Mouse (Mus musculus) midbrain, embryonic 16.5 days (tissue): ENCODE data around the gene Cacna2d4. TPM values are rescaled to one million over a fixed set of nuclear protein-coding genes. Genes with fewer than 3 reads are reported as not detected.
A peak's percentile ranks its signal among the peaks of the same experiment; 100 is the strongest.

Experiments
- ATAC-seq: fragments of 200-750 bp; cut with Nextera tagmentation; 2 replicates; pipeline ENCODE4 v1.8.0; 2017; ENCODE audit warnings: moderate TSS enrichment
- H3K27ac ChIP-seq: fragments of 300-500 bp; sonication (generic); 2 replicates; pipeline ENCODE4 v1.5.1; 2014; ENCODE audit warnings: mild to moderate bottlenecking, low read length, mixed read lengths
- H3K27me3 ChIP-seq: fragments of 300-500 bp; sonication (generic); 2 replicates; pipeline ENCODE4 v1.6.1; 2014; ENCODE audit warnings: low read depth, low read length, mixed read lengths; ENCODE audit not compliant: control insufficient read depth, insufficient read depth
- H3K36me3 ChIP-seq: fragments of 300-500 bp; sonication (generic); 2 replicates; pipeline ENCODE4 v1.6.1; 2014; ENCODE audit warnings: mild to moderate bottlenecking, low read length, moderate library complexity, mixed read lengths; ENCODE audit not compliant: control insufficient read depth, insufficient read depth
- H3K4me1 ChIP-seq: fragments of 300-500 bp; sonication (generic); 2 replicates; pipeline ENCODE4 v1.6.1; 2014; ENCODE audit warnings: mild to moderate bottlenecking, low read length, mixed read lengths; ENCODE audit not compliant: control insufficient read depth, insufficient read depth
- H3K4me2 ChIP-seq: fragments of 300-500 bp; sonication (generic); 2 replicates; pipeline ENCODE4 v1.6.1; 2014; ENCODE audit warnings: mild to moderate bottlenecking, low read length, mixed read lengths
- H3K4me3 ChIP-seq: fragments of 300-500 bp; sonication (generic); 2 replicates; pipeline ENCODE4 v1.5.1; 2014; ENCODE audit warnings: low read depth, mild to moderate bottlenecking, low read length, moderate library complexity, mixed read lengths
- H3K9ac ChIP-seq: fragments of 300-500 bp; sonication (generic); 2 replicates; pipeline ENCODE4 v1.6.1; 2014; ENCODE audit warnings: low read depth, low read length, mixed read lengths
- H3K9me3 ChIP-seq: fragments of 300-500 bp; sonication (generic); replicated peaks from 2 replicates; pipeline ENCODE4 v1.6.1; 2014; ENCODE audit warnings: mild to moderate bottlenecking, low read length, mixed read lengths; ENCODE audit not compliant: control insufficient read depth, poor library complexity, severe bottlenecking
- WGBS: fragments of 180-500 bp; shearing (Covaris S2); extraction: QIAGEN DNeasy Blood & Tissue Kit; methylation state at CpG from one replicate; pipeline ENCODE4 v1.1.7; 2014; 5-methylcytosine and 5-hydroxymethylcytosine counted together
- polyA plus RNA-seq: library from polyadenylated mRNA; unstranded; fragments of >200 nt; fragmentation: Nextera tagmentation; extraction: Ambion mirVana; gene quantifications from 2 replicates; pipeline ENCODE4 v1.2.1, GENCODE M21; 2015

Cacna2d4 gene
- polyA plus RNA-seq, 1 experiment from 2014 or later, result 0.63 TPM

GRCm38 (mm10) chr6:119333202-119333601 is 96.9 kb downstream of the Cacna2d4 start:
- Histone ChIP-seq H3K9me3 (no peaks in the 10 kb centered on the region), H3K4me2 (no peak overlapping the region), H3K36me3 (no peaks in the 10 kb centered on the region), H3K27ac (no peak overlapping the region), H3K27me3 (no peaks in the 10 kb centered on the region), H3K4me3 (no peak overlapping the region), H3K9ac (no peak overlapping the region), H3K4me1 (peaks cover 11% of the 10 kb centered on the region)
- WGBS, result 44% methylated on average over 3 of the region's 3 CpGs
- ATAC-seq, result no peak

- Histone ChIP-seq H3K27ac (no peak overlapping the region), H3K36me3 (no peaks in the 10 kb centered on the region), H3K4me2 (no peak overlapping the region), H3K4me1 (peaks cover 7% of the 10 kb centered on the region), H3K9me3 (no peaks in the 10 kb centered on the region), H3K4me3 (no peak overlapping the region), H3K27me3 (no peaks in the 10 kb centered on the region), H3K9ac (no peak overlapping the region)
- ATAC-seq, result no peak
- WGBS, result 37% methylated on average over 3 of the region's 3 CpGs
Observed at GRCm38 (mm10) chr6:119333831-119334230, 97.5 kb downstream of the Cacna2d4 start.

GRCm38 (mm10) chr6:119336124-119336523 is 99.8 kb downstream of the Cacna2d4 start:
- H3K4me3 ChIP-seq, result no peak overlapping the region

GRCm38 (mm10) chr6:119337287-119337686 is 101.0 kb downstream of the Cacna2d4 start:
- no peaks in the 10 kb centered on the region for H3K9me3 ChIP-seq
- H3K4me2 ChIP-seq, result no peak overlapping the region
- H3K27me3 ChIP-seq, result no peaks in the 10 kb centered on the region
- 68% methylated on average over 3 of the region's 3 CpGs for WGBS
- H3K27ac ChIP-seq, result no peak overlapping the region
- no peak overlapping the region for H3K4me3 ChIP-seq
- H3K4me1 ChIP-seq, result peaks cover 4% of the 10 kb centered on the region; the same call in 1 of the 2 replicates
- no peaks in the 10 kb centered on the region for H3K36me3 ChIP-seq
- no peak for ATAC-seq
- H3K9ac ChIP-seq, result no peak overlapping the region

More at GRCm38 (mm10) chr6:119336124-119336523, 99.8 kb downstream of the Cacna2d4 start:
- H3K4me2 ChIP-seq, result no peak overlapping the region
- WGBS, result 86% methylated on average over 7 of the region's 7 CpGs
- H3K9me3 ChIP-seq, result no peaks in the 10 kb centered on the region
- no peak overlapping the region for H3K27ac ChIP-seq
- H3K36me3 ChIP-seq, result no peaks in the 10 kb centered on the region
- H3K27me3 ChIP-seq, result no peaks in the 10 kb centered on the region
- no peak for ATAC-seq
- no peak overlapping the region for H3K9ac ChIP-seq
- peaks cover 6% of the 10 kb centered on the region for H3K4me1 ChIP-seq

GRCm38 (mm10) chr6:119338121-119338912 is 102.0 kb downstream of the Cacna2d4 start:
- Histone ChIP-seq H3K36me3 (no peaks in the 10 kb centered on the region), H3K4me1 (peaks cover 4% of the 10 kb centered on the region; the same call in 1 of the 2 replicates), H3K9ac (no peak overlapping the region), H3K4me3 (no peak overlapping the region), H3K4me2 (no peak overlapping the region), H3K9me3 (no peaks in the 10 kb centered on the region), H3K27ac (no peak overlapping the region), H3K27me3 (no peaks in the 10 kb centered on the region)
- ATAC-seq, result no peak
- 26% methylated on average over 11 of the region's 11 CpGs for whole genome bisulfite sequencing

GRCm38 (mm10) chr6:119341409-119341808 is 105.1 kb downstream of the Cacna2d4 start:
- Histone ChIP-seq H3K4me2 (no peak overlapping the region), H3K27ac (no peak overlapping the region), H3K4me3 (no peak overlapping the region), H3K4me1 (peaks cover 4% of the 10 kb centered on the region; the same call in 1 of the 2 replicates), H3K27me3 (no peaks in the 10 kb centered on the region), H3K9me3 (no peaks in the 10 kb centered on the region), H3K9ac (peak overlapping the region; percentile 44; the same call in 1 of the 2 replicates), H3K36me3 (no peaks in the 10 kb centered on the region)
- ATAC-seq, result peak; percentile 95

GRCm38 (mm10) chr6:119346257-119346656 is 109.9 kb downstream of the Cacna2d4 start:
- 77% methylated on average over 10 of the region's 10 CpGs for WGBS
- H3K4me2 ChIP-seq, result no peak overlapping the region
- peaks cover under 1% of the 10 kb centered on the region; the same call in 1 of the 2 replicates for H3K4me1 ChIP-seq
- H3K27me3 ChIP-seq, result no peaks in the 10 kb centered on the region
- H3K9ac ChIP-seq, result no peak overlapping the region
- ATAC-seq, result no peak
- H3K27ac ChIP-seq, result no peak overlapping the region
- no peak overlapping the region for H3K4me3 ChIP-seq
- no peaks in the 10 kb centered on the region for H3K36me3 ChIP-seq
- no peaks in the 10 kb centered on the region for H3K9me3 ChIP-seq

- H3K9ac ChIP-seq, result no peak overlapping the region
- no peak overlapping the region for H3K4me2 ChIP-seq
- no peaks in the 10 kb centered on the region for H3K36me3 ChIP-seq
- no peak overlapping the region for H3K4me3 ChIP-seq
- WGBS, result 68% methylated on average over 5 of the region's 5 CpGs
- H3K27ac ChIP-seq, result no peak overlapping the region
- H3K9me3 ChIP-seq, result no peaks in the 10 kb centered on the region
- H3K4me1 ChIP-seq, result no peaks in the 10 kb centered on the region
- no peak for ATAC-seq
- no peaks in the 10 kb centered on the region for H3K27me3 ChIP-seq
Observed at GRCm38 (mm10) chr6:119347813-119348212, 111.5 kb downstream of the Cacna2d4 start.

- no peak overlapping the region for H3K9ac ChIP-seq
- no peak overlapping the region for H3K27ac ChIP-seq
- H3K27me3 ChIP-seq, result no peaks in the 10 kb centered on the region
- no peaks in the 10 kb centered on the region for H3K36me3 ChIP-seq
- H3K4me1 ChIP-seq, result no peaks in the 10 kb centered on the region
- no peak overlapping the region for H3K4me2 ChIP-seq
- H3K9me3 ChIP-seq, result no peaks in the 10 kb centered on the region
- no peak overlapping the region for H3K4me3 ChIP-seq
- 0% methylated on average over 1 of the region's 1 CpGs for WGBS
- ATAC-seq, result peak; percentile 57
Observed at GRCm38 (mm10) chr6:119348234-119348633, 111.9 kb downstream of the Cacna2d4 start.
